Mouse (Mus musculus): ENCODE measurements around the gene Setd1a. TPM values are rescaled to one million over a fixed set of nuclear protein-coding genes. Genes with fewer than 3 reads are reported as not detected.

The Setd1a gene
- total and polyA plus RNA-seq, 2 experiments from 2014 or later, result 16.0 to 17.8 TPM

GRCm38 (mm10) chr7:127763642-127764041, 12.8 kb upstream of the Setd1a start:
- no peak for DNase-seq (ENCODE audit: low spot score)
- TF ChIP-seq CTCF (IDR thresholded peaks at IDR 0.05; ENCODE audit: low read depth), result no peak
- no peak overlapping the region for H3K9ac ChIP-seq (replicated peaks; ENCODE audit: low read length)
- 98% methylated on average over 4 of the region's 4 CpGs for WGBS
- no peak for ATAC-seq
- no peak overlapping the region for H3K27ac ChIP-seq
- no peaks in the 10 kb centered on the region for H3K27me3 ChIP-seq (ENCODE audit: insufficient read depth, low read length)
- H3K4me3 ChIP-seq (ENCODE audit: low read length), result no peak overlapping the region
- H3K4me1 ChIP-seq (ENCODE audit: insufficient read depth, low read length), result no peaks in the 10 kb centered on the region; the same call in 1 of the 2 replicates
- H3K36me3 ChIP-seq (ENCODE audit: insufficient read depth, low read length), result peaks cover 39% of the 10 kb centered on the region; the same call in 1 of the 2 replicates
- H3K4me2 ChIP-seq (ENCODE audit: low read depth, low read length), result no peak overlapping the region
- H3K9me3 ChIP-seq (ENCODE audit: low read length), result no peaks in the 10 kb centered on the region

- no peak overlapping the region for H3K4me3 ChIP-seq (ENCODE audit: low read length)
- ATAC-seq, result no peak
- H3K27ac ChIP-seq, result no peak overlapping the region
- peaks cover 4% of the 10 kb centered on the region for H3K4me1 ChIP-seq (ENCODE audit: insufficient read depth, low read length)
- WGBS, result 98% methylated on average over 2 of the region's 2 CpGs
- no peaks in the 10 kb centered on the region for H3K27me3 ChIP-seq (ENCODE audit: insufficient read depth, low read length)
- H3K9me3 ChIP-seq (ENCODE audit: low read length), result no peaks in the 10 kb centered on the region
- TF ChIP-seq CTCF (IDR thresholded peaks at IDR 0.05; ENCODE audit: low read depth), result no peak
- peaks cover 39% of the 10 kb centered on the region; the same call in 1 of the 2 replicates for H3K36me3 ChIP-seq (ENCODE audit: insufficient read depth, low read length)
- H3K4me2 ChIP-seq (ENCODE audit: low read depth, low read length), result no peak overlapping the region
- no peak for DNase-seq (ENCODE audit: low spot score)
- no peak overlapping the region for H3K9ac ChIP-seq (replicated peaks; ENCODE audit: low read length)
Measured at GRCm38 (mm10) chr7:127765756-127766155, 10.7 kb upstream of the Setd1a start.

GRCm38 (mm10) chr7:127766851-127767609, 9.4 kb upstream of the Setd1a start:
- 79% methylated on average over 17 of the region's 17 CpGs for WGBS
- no peaks in the 10 kb centered on the region for H3K27me3 ChIP-seq (ENCODE audit: insufficient read depth, low read length)
- no peak for DNase-seq (ENCODE audit: low spot score)
- H3K4me1 ChIP-seq (ENCODE audit: insufficient read depth, low read length), result peaks cover 6% of the 10 kb centered on the region
- no peaks in the 10 kb centered on the region for H3K9me3 ChIP-seq (ENCODE audit: low read length)
- H3K36me3 ChIP-seq (ENCODE audit: insufficient read depth, low read length), result peaks cover 39% of the 10 kb centered on the region; the same call in 1 of the 2 replicates
- no peak overlapping the region for H3K9ac ChIP-seq (replicated peaks; ENCODE audit: low read length)
- no peak overlapping the region for H3K4me3 ChIP-seq (ENCODE audit: low read length)
- no peak overlapping the region for H3K27ac ChIP-seq
- no peak for ATAC-seq
- no peak for TF ChIP-seq CTCF (IDR thresholded peaks at IDR 0.05; ENCODE audit: low read depth)
- no peak overlapping the region for H3K4me2 ChIP-seq (ENCODE audit: low read depth, low read length)

- H3K27me3 ChIP-seq (ENCODE audit: insufficient read depth, low read length), result no peaks in the 10 kb centered on the region
- no peaks in the 10 kb centered on the region for H3K9me3 ChIP-seq (ENCODE audit: low read length)
- peaks cover 6% of the 10 kb centered on the region for H3K4me1 ChIP-seq (ENCODE audit: insufficient read depth, low read length)
- peaks cover 39% of the 10 kb centered on the region; the same call in 1 of the 2 replicates for H3K36me3 ChIP-seq (ENCODE audit: insufficient read depth, low read length)
- H3K4me2 ChIP-seq (ENCODE audit: low read depth, low read length), result no peak overlapping the region
- H3K4me3 ChIP-seq (ENCODE audit: low read length), result no peak overlapping the region
- TF ChIP-seq CTCF (IDR thresholded peaks at IDR 0.05; ENCODE audit: low read depth), result no peak
- H3K27ac ChIP-seq, result peak overlapping the region; percentile 58; the same call in 1 of the 2 replicates
- 93% methylated on average over 19 of the region's 19 CpGs for WGBS
- no peak for ATAC-seq
- H3K9ac ChIP-seq (replicated peaks; ENCODE audit: low read length), result no peak overlapping the region
- no peak for DNase-seq (ENCODE audit: low spot score)
Measured at GRCm38 (mm10) chr7:127767671-127768345, 8.7 kb upstream of the Setd1a start.

DNA sequence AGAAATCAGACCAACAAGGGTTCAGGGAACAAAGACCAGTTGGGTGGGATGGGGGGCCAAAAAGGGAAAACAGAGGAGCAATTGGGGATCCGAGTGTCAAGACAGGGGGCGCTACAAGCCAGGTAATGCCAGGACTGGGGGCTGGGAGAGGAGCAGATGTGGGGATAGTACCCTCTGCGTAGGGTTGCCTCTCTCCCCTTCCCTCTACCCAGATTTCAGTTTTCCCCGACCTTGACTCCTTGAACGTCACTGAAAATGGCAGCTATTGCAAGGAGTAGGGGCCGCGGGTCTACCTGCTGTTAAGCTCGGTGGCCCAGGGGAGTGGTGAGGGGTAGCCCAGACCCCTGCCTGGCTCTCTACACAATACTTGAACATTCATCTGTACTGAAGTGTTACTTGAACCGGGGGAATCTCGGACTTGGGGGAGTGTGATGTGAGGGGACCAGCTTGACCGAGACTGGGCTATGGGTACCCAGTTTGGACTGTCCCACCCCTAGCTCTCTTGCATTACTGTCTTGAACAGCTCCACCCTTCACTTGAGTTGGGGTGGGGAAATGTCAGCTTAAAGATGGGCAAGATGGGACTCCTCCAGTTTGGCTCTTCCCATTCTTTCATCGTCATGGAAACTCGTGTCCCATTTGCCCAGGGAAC, 8.0 kb upstream of the Setd1a start:
- DNase-seq (ENCODE audit: low spot score), result no peak
- no peak for ATAC-seq
- Histone ChIP-seq H3K9ac (replicated peaks; ENCODE audit: low read length) (no peak overlapping the region), H3K4me1 (ENCODE audit: insufficient read depth, low read length) (peaks cover 6% of the 10 kb centered on the region), H3K27me3 (ENCODE audit: insufficient read depth, low read length) (no peaks in the 10 kb centered on the region), H3K9me3 (ENCODE audit: low read length) (no peaks in the 10 kb centered on the region), H3K4me3 (ENCODE audit: low read length) (no peak overlapping the region), H3K36me3 (ENCODE audit: insufficient read depth, low read length) (peaks cover 35% of the 10 kb centered on the region; the same call in 1 of the 2 replicates), H3K4me2 (ENCODE audit: low read depth, low read length) (0 out of 2 replicates have a peak overlapping the region, but pooled peaks have one; percentile 30), H3K27ac (peak overlapping the region; percentile 58)
- 54% methylated on average over 13 of the region's 13 CpGs for whole genome bisulfite sequencing
- no peak for TF ChIP-seq CTCF (IDR thresholded peaks at IDR 0.05; ENCODE audit: low read depth)

DNA sequence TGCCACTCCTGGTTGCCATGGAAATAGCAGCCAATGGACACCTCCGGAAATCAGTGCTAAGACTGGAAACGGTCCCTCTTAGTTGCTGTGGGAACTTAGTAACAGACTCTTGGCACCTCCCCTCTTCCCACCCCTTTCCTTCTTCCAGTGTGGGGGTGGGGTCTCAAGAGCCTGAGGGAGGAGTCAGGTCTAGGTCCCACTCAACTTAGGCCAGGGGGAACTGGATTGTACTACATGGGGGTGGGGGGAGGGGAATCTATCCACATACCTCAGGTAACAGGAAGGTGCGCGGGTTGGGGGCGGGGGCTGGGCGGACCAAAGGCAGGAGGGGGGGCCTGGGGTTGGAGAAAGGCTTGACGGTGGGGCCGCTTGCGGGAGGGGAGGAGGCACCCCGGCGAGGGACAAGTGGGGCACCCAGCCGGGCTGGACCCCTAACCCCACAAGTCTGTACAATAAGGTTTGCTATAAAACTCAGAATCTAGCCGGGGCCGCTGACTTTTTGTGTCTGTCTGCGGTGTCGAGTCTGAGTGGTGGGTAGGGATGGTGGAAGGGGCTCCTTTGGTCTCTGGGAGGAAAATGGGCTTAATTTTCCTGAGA, 7.4 kb upstream of the Setd1a start:
- peak overlapping the region; percentile 83 for H3K27ac ChIP-seq
- peaks cover 6% of the 10 kb centered on the region for H3K4me1 ChIP-seq (ENCODE audit: insufficient read depth, low read length)
- H3K4me3 ChIP-seq (ENCODE audit: low read length), result peak overlapping the region; percentile 43
- ATAC-seq (peak; percentile 94), DNase-seq (ENCODE audit: low spot score) (peak; percentile 97)
- no peaks in the 10 kb centered on the region for H3K27me3 ChIP-seq (ENCODE audit: insufficient read depth, low read length)
- peak overlapping the region; percentile 70 for H3K4me2 ChIP-seq (ENCODE audit: low read depth, low read length)
- WGBS, result under 1% methylated on average over 16 of the region's 16 CpGs
- no peaks in the 10 kb centered on the region for H3K9me3 ChIP-seq (ENCODE audit: low read length)
- peak overlapping the region; percentile 61 for H3K9ac ChIP-seq (replicated peaks; ENCODE audit: low read length)
- H3K36me3 ChIP-seq (ENCODE audit: insufficient read depth, low read length), result peaks cover 30% of the 10 kb centered on the region; the same call in 1 of the 2 replicates
- no peak for TF ChIP-seq CTCF (IDR thresholded peaks at IDR 0.05; ENCODE audit: low read depth)
